Mouse (Mus musculus) limb, embryonic 15.5 days (tissue): ENCODE data around the gene Prss57. TPM values are rescaled to one million over a fixed set of nuclear protein-coding genes. Genes with fewer than 3 reads are reported as not detected.

Experiments used
- ATAC-seq: fragments of 200-750 bp; cut with Nextera tagmentation; 2 replicates; pipeline ENCODE4 v1.8.0; 2017; ENCODE audit warnings: low read depth, moderate TSS enrichment; ENCODE audit not compliant: insufficient number of reproducible peaks, low FRiP score, low TSS enrichment
- H3K27ac ChIP-seq: fragments of 300-500 bp; sonication (generic); 2 replicates; pipeline ENCODE4 v1.5.1; 2015; ENCODE audit warnings: moderate library complexity, mild to moderate bottlenecking, inconsistent platforms
- H3K27me3 ChIP-seq: fragments of 300-500 bp; sonication (generic); 2 replicates; pipeline ENCODE4 v1.6.1; 2015; ENCODE audit warnings: inconsistent platforms
- H3K36me3 ChIP-seq: fragments of 300-500 bp; sonication (generic); 2 replicates; pipeline ENCODE4 v1.6.1; 2015; ENCODE audit warnings: inconsistent platforms
- H3K4me1 ChIP-seq: fragments of 300-500 bp; sonication (generic); 2 replicates; pipeline ENCODE4 v1.6.1; 2015; ENCODE audit warnings: inconsistent platforms
- H3K4me2 ChIP-seq: fragments of 300-500 bp; sonication (generic); 2 replicates; pipeline ENCODE4 v1.6.1; 2015; ENCODE audit warnings: mild to moderate bottlenecking, inconsistent platforms
- H3K4me3 ChIP-seq: fragments of 300-500 bp; sonication (generic); 2 replicates; pipeline ENCODE4 v1.5.1; 2015; ENCODE audit warnings: mild to moderate bottlenecking, inconsistent platforms
- H3K9ac ChIP-seq: fragments of 300-500 bp; sonication (generic); 2 replicates; pipeline ENCODE4 v1.6.1; 2015; ENCODE audit warnings: inconsistent platforms
- H3K9me3 ChIP-seq: fragments of 300-500 bp; sonication (generic); 2 replicates; pipeline ENCODE4 v1.6.1; 2016; ENCODE audit warnings: inconsistent platforms
- WGBS: fragments of 180-500 bp; shearing (Covaris S2); methylation state at CpG from one replicate; pipeline ENCODE4 v1.1.7; 2015; 5-methylcytosine and 5-hydroxymethylcytosine counted together
- polyA plus RNA-seq: library from polyadenylated mRNA; unstranded; fragments of >200 nt; fragmentation: Nextera tagmentation; extraction: Ambion mirVana; gene quantifications from 2 replicates; pipeline ENCODE4 v1.2.1, GENCODE M21; 2015

The Prss57 gene
- polyA plus RNA-seq, 1 experiment from 2014 or later: 0.12 TPM

- Histone ChIP-seq H3K4me2 (no peak overlapping the region), H3K27ac (no peak overlapping the region), H3K9me3 (no peaks in the 10 kb centered on the region), H3K27me3 (no peaks in the 10 kb centered on the region), H3K9ac (no peak overlapping the region), H3K36me3 (peaks cover 23% of the 10 kb centered on the region), H3K4me3 (no peak overlapping the region), H3K4me1 (peaks cover 46% of the 10 kb centered on the region)
- no peak for ATAC-seq
- WGBS: 90% methylated on average over 9 of the region's 9 CpGs
These were observed 15.6 kb upstream of the Prss57 start for GRCm38 (mm10) chr10:79806331-79806730.

- ATAC-seq: no peak
- no peak overlapping the region for H3K27ac ChIP-seq
- no peaks in the 10 kb centered on the region for H3K27me3 ChIP-seq
- 57% methylated on average over 11 of the region's 11 CpGs for WGBS
- H3K4me1 ChIP-seq: peaks cover 46% of the 10 kb centered on the region
- H3K9me3 ChIP-seq: no peaks in the 10 kb centered on the region
- no peak overlapping the region for H3K4me2 ChIP-seq
- no peak overlapping the region for H3K9ac ChIP-seq
- no peak overlapping the region for H3K4me3 ChIP-seq
- peaks cover 16% of the 10 kb centered on the region for H3K36me3 ChIP-seq
These were observed 14.9 kb upstream of the Prss57 start for GRCm38 (mm10) chr10:79805636-79806035.

DNA sequence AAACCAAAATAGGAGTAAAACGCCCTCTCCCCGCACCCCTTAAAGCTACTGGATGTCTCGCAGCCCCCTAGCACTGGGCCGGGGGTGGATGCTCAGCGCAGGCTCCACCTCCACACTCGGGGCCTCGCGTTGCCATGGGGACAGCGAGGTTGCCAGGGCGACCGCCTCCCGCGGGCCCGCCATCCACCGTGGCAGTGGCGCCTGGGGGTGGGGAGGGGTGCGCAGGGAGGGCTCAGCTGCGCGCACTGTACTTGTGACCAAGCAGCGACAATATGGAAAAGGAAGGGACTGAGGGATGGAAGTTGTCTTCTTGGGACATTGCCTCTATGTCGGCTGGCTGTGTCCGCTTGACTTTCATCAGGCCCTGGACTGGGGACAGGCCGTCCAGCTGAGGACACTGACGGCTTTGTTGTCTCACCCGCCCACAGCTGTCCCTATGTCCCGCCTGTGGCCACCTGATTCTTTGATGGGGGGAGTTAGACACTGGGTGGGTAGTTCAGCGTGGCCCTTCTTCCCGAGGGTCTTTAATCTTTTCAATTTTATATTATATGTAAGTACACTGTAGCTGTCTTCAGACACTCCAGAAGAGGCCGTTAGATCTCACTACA is 13.1 kb upstream of the Prss57 start:
- WGBS: 9% methylated on average over 29 of the region's 29 CpGs
- Histone ChIP-seq H3K4me3 (peak overlapping the region; percentile 11; the same call in 1 of the 2 replicates), H3K27me3 (no peaks in the 10 kb centered on the region), H3K9ac (no peak overlapping the region), H3K36me3 (peaks cover 3% of the 10 kb centered on the region), H3K4me1 (peaks cover 46% of the 10 kb centered on the region), H3K9me3 (no peaks in the 10 kb centered on the region), H3K4me2 (peak overlapping the region; percentile 29; the same call in 1 of the 2 replicates), H3K27ac (no peak overlapping the region)
- ATAC-seq: no peak

DNA sequence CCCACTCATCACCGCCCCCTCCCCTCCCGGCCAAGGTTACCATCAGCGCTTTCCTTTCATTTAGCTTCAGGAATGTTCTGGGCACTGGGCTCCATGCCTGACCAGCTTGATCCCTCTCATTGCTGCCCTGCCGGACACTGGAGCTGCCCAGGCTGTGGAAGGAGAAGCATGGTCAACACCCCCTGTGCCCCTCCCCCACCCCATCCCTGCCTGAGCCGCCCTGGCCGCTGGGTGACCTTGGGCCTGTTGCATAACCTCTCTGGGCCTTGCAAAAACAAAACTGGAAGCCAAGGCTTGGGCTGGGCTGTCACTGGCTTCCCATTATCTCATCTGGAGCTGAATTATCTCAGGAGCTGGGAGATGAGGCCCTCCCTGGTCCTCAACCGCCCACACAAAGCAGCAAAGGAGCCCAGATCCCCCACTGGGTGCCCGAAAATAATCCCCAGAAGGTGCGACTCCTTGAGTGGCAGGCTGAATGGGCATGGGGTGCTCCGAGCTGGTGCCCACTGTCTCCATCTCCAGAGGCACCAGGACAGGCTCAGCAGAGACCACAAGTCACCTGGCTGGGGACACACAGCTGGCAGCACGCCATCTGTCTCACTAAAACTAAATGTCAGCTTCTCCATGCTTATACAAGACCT is 11.7 kb upstream of the Prss57 start:
- Histone ChIP-seq H3K36me3 (no peaks in the 10 kb centered on the region), H3K27me3 (no peaks in the 10 kb centered on the region), H3K9ac (no peak overlapping the region), H3K4me2 (no peak overlapping the region), H3K9me3 (no peaks in the 10 kb centered on the region), H3K4me1 (peaks cover 39% of the 10 kb centered on the region), H3K4me3 (no peak overlapping the region), H3K27ac (no peak overlapping the region)
- no peak for ATAC-seq
- 57% methylated on average over 11 of the region's 11 CpGs for WGBS

GRCm38 (mm10) chr10:79801837-79802236 is 11.1 kb upstream of the Prss57 start:
- no peak overlapping the region for H3K4me3 ChIP-seq
- no peaks in the 10 kb centered on the region for H3K27me3 ChIP-seq
- H3K27ac ChIP-seq: no peak overlapping the region
- 54% methylated on average over 3 of the region's 3 CpGs for WGBS
- no peak overlapping the region for H3K9ac ChIP-seq
- H3K4me1 ChIP-seq: peaks cover 38% of the 10 kb centered on the region
- no peaks in the 10 kb centered on the region for H3K9me3 ChIP-seq
- no peak overlapping the region for H3K4me2 ChIP-seq
- no peaks in the 10 kb centered on the region for H3K36me3 ChIP-seq
- no peak for ATAC-seq

DNA sequence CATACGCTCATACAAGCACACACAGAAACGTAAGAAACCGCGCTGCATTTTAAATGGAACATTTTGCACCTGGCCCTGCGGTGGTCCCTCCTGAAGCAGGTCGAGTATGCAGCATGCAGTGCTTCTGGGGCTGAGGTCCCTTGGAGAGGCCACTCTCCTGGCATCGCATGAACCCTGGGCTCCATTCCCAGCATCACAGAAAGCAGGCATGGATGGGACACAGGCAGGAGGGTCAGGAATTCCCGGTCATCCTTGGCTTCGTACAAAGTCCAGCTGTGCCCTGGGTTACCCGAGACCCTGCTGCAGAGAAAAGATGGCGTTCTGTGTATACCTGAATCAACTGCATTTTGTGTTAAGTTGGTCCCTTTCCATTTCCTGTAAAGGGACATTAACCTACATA is 9.7 kb upstream of the Prss57 start:
- no peaks in the 10 kb centered on the region for H3K27me3 ChIP-seq
- H3K27ac ChIP-seq: no peak overlapping the region
- no peaks in the 10 kb centered on the region for H3K36me3 ChIP-seq
- no peak overlapping the region for H3K4me3 ChIP-seq
- peaks cover 40% of the 10 kb centered on the region for H3K4me1 ChIP-seq
- no peaks in the 10 kb centered on the region for H3K9me3 ChIP-seq
- no peak overlapping the region for H3K9ac ChIP-seq
- ATAC-seq: no peak
- WGBS: 74% methylated on average over 11 of the region's 11 CpGs
- H3K4me2 ChIP-seq: no peak overlapping the region

GRCm38 (mm10) chr10:79798289-79798928 is 7.6 kb upstream of the Prss57 start:
- no peak for ATAC-seq
- H3K27me3 ChIP-seq: no peaks in the 10 kb centered on the region
- no peak overlapping the region for H3K4me2 ChIP-seq
- WGBS: 94% methylated on average over 12 of the region's 12 CpGs
- peaks cover 44% of the 10 kb centered on the region for H3K4me1 ChIP-seq
- no peak overlapping the region for H3K4me3 ChIP-seq
- no peaks in the 10 kb centered on the region for H3K9me3 ChIP-seq
- no peaks in the 10 kb centered on the region for H3K36me3 ChIP-seq
- no peak overlapping the region for H3K27ac ChIP-seq
- H3K9ac ChIP-seq: no peak overlapping the region

GRCm38 (mm10) chr10:79797326-79797725 is 6.6 kb upstream of the Prss57 start:
- ATAC-seq: no peak
- WGBS: 29% methylated on average over 15 of the region's 15 CpGs
- no peak overlapping the region for H3K9ac ChIP-seq
- no peaks in the 10 kb centered on the region for H3K9me3 ChIP-seq
- no peak overlapping the region for H3K4me3 ChIP-seq
- H3K27ac ChIP-seq: peak overlapping the region; percentile 13; the same call in 1 of the 2 replicates
- peaks cover 37% of the 10 kb centered on the region for H3K4me1 ChIP-seq
- H3K4me2 ChIP-seq: no peak overlapping the region
- H3K27me3 ChIP-seq: no peaks in the 10 kb centered on the region
- no peaks in the 10 kb centered on the region for H3K36me3 ChIP-seq

GRCm38 (mm10) chr10:79795905-79796304 is 5.1 kb upstream of the Prss57 start:
- Histone ChIP-seq H3K27me3 (no peaks in the 10 kb centered on the region), H3K36me3 (no peaks in the 10 kb centered on the region), H3K27ac (no peak overlapping the region), H3K9me3 (no peaks in the 10 kb centered on the region), H3K4me3 (no peak overlapping the region), H3K4me2 (no peak overlapping the region), H3K9ac (no peak overlapping the region), H3K4me1 (peaks cover 31% of the 10 kb centered on the region)
- no peak for ATAC-seq
- 89% methylated on average over 3 of the region's 3 CpGs for WGBS

GRCm38 (mm10) chr10:79794491-79794931 is 3.8 kb upstream of the Prss57 start:
- peak overlapping the region; percentile 88 for H3K27ac ChIP-seq
- peak overlapping the region; percentile 94 for H3K9ac ChIP-seq
- WGBS: 10% methylated on average over 10 of the region's 10 CpGs
- no peaks in the 10 kb centered on the region for H3K27me3 ChIP-seq
- H3K9me3 ChIP-seq: no peaks in the 10 kb centered on the region
- ATAC-seq: 0 out of 2 replicates have a peak, but pooled peaks have one; percentile 22
- H3K36me3 ChIP-seq: no peaks in the 10 kb centered on the region
- H3K4me3 ChIP-seq: peak overlapping the region; percentile 96
- peak overlapping the region; percentile 89 for H3K4me2 ChIP-seq
- peaks cover 31% of the 10 kb centered on the region for H3K4me1 ChIP-seq

GRCm38 (mm10) chr10:79793738-79794490 is 3.2 kb upstream of the Prss57 start:
- peaks cover 31% of the 10 kb centered on the region for H3K4me1 ChIP-seq
- H3K9ac ChIP-seq: peak overlapping the region; percentile 94
- 1% methylated on average over 38 of the region's 38 CpGs for WGBS
- ATAC-seq: 0 out of 2 replicates have a peak, but pooled peaks have one; percentile 9
- no peaks in the 10 kb centered on the region for H3K9me3 ChIP-seq
- H3K27me3 ChIP-seq: no peaks in the 10 kb centered on the region
- peak overlapping the region; percentile 89 for H3K4me2 ChIP-seq
- H3K36me3 ChIP-seq: no peaks in the 10 kb centered on the region
- H3K4me3 ChIP-seq: peak overlapping the region; percentile 96
- H3K27ac ChIP-seq: peak overlapping the region; percentile 88
